Comparison of ENCODE assay signal across 20 mouse cellular contexts in the genomic region with DNA sequence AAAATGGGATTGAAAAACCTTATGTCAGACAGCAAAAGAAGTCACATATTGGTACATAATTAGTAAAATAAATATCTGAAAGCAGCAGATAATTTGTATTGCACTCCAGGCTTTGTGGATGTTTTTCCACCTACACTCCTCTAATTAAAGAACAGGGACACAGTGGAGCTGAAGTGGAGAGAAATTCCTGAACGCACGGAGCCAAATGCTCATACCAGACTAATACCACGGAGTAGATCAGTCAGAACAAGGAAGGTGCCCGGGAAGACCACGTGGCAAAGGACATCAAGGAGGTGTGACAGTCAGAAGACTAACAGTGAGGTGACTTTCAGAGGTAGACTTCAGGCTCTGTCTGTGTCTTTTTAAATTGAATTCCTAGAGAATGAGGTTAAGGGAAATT.
DNase-seq lines count a peak whose midpoint lies in the region; ATAC-seq and TF ChIP-seq lines count a peak whose summit lies in the region.
"Had no signal": no experiment of that assay in that cellular context is flagged by ENCODE, and none has a peak within 500 bp of the region (broad histone marks: within the 10 kb centered on the region; RNA-seq: fewer than 3 reads in every experiment).

No protein-coding gene starts in this region.

- H3K36me3 ChIP-seq in heart, embryonic 11.5 days (ENCODE audit: control insufficient read depth, insufficient read depth, low read length): no peaks in the 10 kb centered on the region
- H3K36me3 ChIP-seq in kidney, embryonic 15.5 days: no peaks in the 10 kb centered on the region
- H3K36me3 ChIP-seq in small intestine, adult 2 months (ENCODE audit: control insufficient read depth, insufficient read depth, low read length): no peaks in the 10 kb centered on the region
- H3K36me3 ChIP-seq: embryonic facial prominence, embryonic 13.5 days; forebrain, embryonic 15.5 days; G1E; limb, embryonic 10.5 days; midbrain, embryonic 12.5 days; neural tube, embryonic 13.5 days had no signal

- 69% methylated on average over 5 of the region's 5 CpGs for WGBS in heart, embryonic 11.5 days (ENCODE audit: insufficient replicate concordance)
- WGBS in kidney, embryonic 15.5 days: 59% methylated on average over 5 of the region's 5 CpGs
- 34% methylated on average over 5 of the region's 5 CpGs for WGBS in small intestine, adult 2 months

- H3K9ac ChIP-seq in heart, embryonic 11.5 days (ENCODE audit: low read depth, low read length): no peak overlapping the region
- H3K9ac ChIP-seq in kidney, embryonic 15.5 days: no peak overlapping the region
- H3K9ac ChIP-seq: embryonic facial prominence, embryonic 13.5 days; forebrain, embryonic 15.5 days; liver, postnatal 0 days; midbrain, embryonic 12.5 days; neural tube, embryonic 13.5 days had no signal

- no peak for ATAC-seq in heart, embryonic 11.5 days (replicated peaks; ENCODE audit: insufficient number of reproducible peaks, low FRiP score, low TSS enrichment)
- ATAC-seq in kidney, embryonic 15.5 days (replicated peaks; ENCODE audit: low FRiP score): no peak
- no peak for ATAC-seq in inflammation-experienced regulatory T-cells, adult 6 months
- ATAC-seq: forebrain, embryonic 15.5 days; liver, postnatal 0 days had no signal

- H3K4me2 ChIP-seq in heart, embryonic 11.5 days: no peak overlapping the region
- no peak overlapping the region for H3K4me2 ChIP-seq in kidney, embryonic 15.5 days
- H3K4me2 ChIP-seq: embryonic facial prominence, embryonic 13.5 days; forebrain, embryonic 15.5 days; midbrain, embryonic 12.5 days; neural tube, embryonic 13.5 days had no signal

- TF ChIP-seq CTCF in small intestine, adult 2 months (IDR thresholded peaks at IDR 0.05; ENCODE audit: extremely low read depth, insufficient read length, insufficient replicate concordance, low read depth, low read length): no peak

- H3K27ac ChIP-seq in heart, embryonic 11.5 days (ENCODE audit: low read depth, low read length): no peak overlapping the region
- H3K27ac ChIP-seq in kidney, embryonic 15.5 days: no peak overlapping the region
- H3K27ac ChIP-seq in small intestine, adult 2 months (ENCODE audit: insufficient read depth, low read depth, low read length): 0 out of 2 replicates have a peak overlapping the region, but pooled peaks have one; percentile 49
- H3K27ac ChIP-seq: embryonic facial prominence, embryonic 13.5 days; forebrain, embryonic 15.5 days; limb, embryonic 10.5 days; midbrain, embryonic 12.5 days; neural tube, embryonic 13.5 days had no signal

- H3K4me3 ChIP-seq in heart, embryonic 11.5 days (ENCODE audit: low read depth, low read length): no peak overlapping the region
- H3K4me3 ChIP-seq in kidney, embryonic 15.5 days (replicated peaks): no peak overlapping the region
- no peak overlapping the region for H3K4me3 ChIP-seq in small intestine, adult 2 months (ENCODE audit: low read depth, low read length)
- H3K4me3 ChIP-seq: embryonic facial prominence, embryonic 13.5 days; forebrain, embryonic 15.5 days; limb, embryonic 10.5 days; midbrain, embryonic 12.5 days; neural tube, embryonic 13.5 days had no signal

- TF ChIP-seq POLR2A in small intestine, adult 2 months (IDR thresholded peaks at IDR 0.05; ENCODE audit: low read depth, low read length): no peak

- peak; percentile 96 for DNase-seq in heart, adult 11 months
- DNase-seq in kidney, adult 9 months: peak; percentile 13
- DNase-seq in right cerebral cortex, postnatal 25 days: peak; percentile 11
- no peak for DNase-seq in right cerebral cortex, postnatal 14 days
- DNase-seq: adrenal gland, postnatal 14 days; cerebellum, adult 11 months; cerebellum, postnatal 10 days; gastrocnemius, postnatal 36 days; liver, postnatal 0 days; lung, postnatal 10 days had no signal

- H3K9me3 ChIP-seq in heart, embryonic 11.5 days (replicated peaks; ENCODE audit: control insufficient read depth, low read length): no peaks in the 10 kb centered on the region
- H3K9me3 ChIP-seq in kidney, embryonic 15.5 days (replicated peaks): no peaks in the 10 kb centered on the region
- H3K9me3 ChIP-seq: embryonic facial prominence, embryonic 13.5 days; forebrain, embryonic 15.5 days; G1E; limb, embryonic 10.5 days; midbrain, embryonic 12.5 days; neural tube, embryonic 13.5 days had no signal

- no peaks in the 10 kb centered on the region for H3K27me3 ChIP-seq in heart, embryonic 11.5 days (ENCODE audit: control insufficient read depth, insufficient read depth, low read length)
- H3K27me3 ChIP-seq in kidney, embryonic 15.5 days: no peaks in the 10 kb centered on the region
- no peaks in the 10 kb centered on the region for H3K27me3 ChIP-seq in small intestine, adult 2 months (ENCODE audit: control insufficient read depth, insufficient read depth, low read length)
- H3K27me3 ChIP-seq: embryonic facial prominence, embryonic 13.5 days; forebrain, embryonic 15.5 days; midbrain, embryonic 12.5 days; neural tube, embryonic 13.5 days had no signal

- H3K4me1 ChIP-seq in heart, embryonic 11.5 days (ENCODE audit: control insufficient read depth, insufficient read depth, low read length): no peaks in the 10 kb centered on the region
- H3K4me1 ChIP-seq in kidney, embryonic 15.5 days: no peaks in the 10 kb centered on the region
- peaks cover 13% of the 10 kb centered on the region; the same call in 1 of the 2 replicates for H3K4me1 ChIP-seq in small intestine, adult 2 months (ENCODE audit: control insufficient read depth, insufficient read depth, insufficient read length, low read length)
- H3K4me1 ChIP-seq: forebrain, embryonic 15.5 days; limb, embryonic 10.5 days; midbrain, embryonic 12.5 days; neural tube, embryonic 13.5 days had no signal
